Mouse (Mus musculus) left cerebral cortex, adult 8-10 months (tissue): ENCODE results near the gene Gdap2. TPM values are rescaled to one million over a fixed set of nuclear protein-coding genes. Genes with fewer than 3 reads are reported as not detected.

ENCODE experiments used
- DNase-seq, 2 experiments: peaks; one replicate each; pipeline ENCODE4 v3.0.0; 2022; ENCODE audit warnings: low spot score in 2 of 2
- total RNA-seq, 4 experiments: library from RNA; stranded (reverse); gene quantifications; 2 replicates each; pipeline ENCODE4 v1.2.4; 2022

The Gdap2 gene
- total RNA-seq: 10 to 100 TPM; 30.3 to 36.4 (median 33.4) TPM

GRCm38 (mm10) chr3:100162315-100163105, at the start of gene Gdap2, which contains the start of gene Wdr3:
TSS of gene Gdap2 (plus strand) at chr3:100162381.
TSS of gene Wdr3 (minus strand) at chr3:100162407.
- DNase-seq: peak; percentile 88 to 91

DNA sequence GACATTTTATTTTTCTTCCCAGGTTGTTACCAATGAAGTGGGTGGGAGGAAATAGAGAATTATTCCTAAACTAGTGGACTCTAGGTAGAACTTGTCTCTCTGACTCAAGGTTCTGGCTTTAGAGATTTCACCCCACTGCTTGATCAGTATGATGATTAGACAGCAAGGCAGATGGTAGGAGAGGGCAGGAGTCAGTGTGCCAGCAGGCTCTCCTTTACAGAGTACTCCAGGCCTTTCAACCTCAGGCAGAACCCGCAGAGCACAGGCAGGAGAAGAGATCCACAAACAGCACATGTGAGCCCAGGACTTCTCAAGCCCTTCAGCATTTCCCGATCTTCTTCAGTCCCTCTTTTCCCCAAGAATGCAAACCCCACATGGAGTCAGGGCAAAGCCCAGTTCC, 43.5 kb upstream of the Gdap2 start:
- no peak for DNase-seq

DNA sequence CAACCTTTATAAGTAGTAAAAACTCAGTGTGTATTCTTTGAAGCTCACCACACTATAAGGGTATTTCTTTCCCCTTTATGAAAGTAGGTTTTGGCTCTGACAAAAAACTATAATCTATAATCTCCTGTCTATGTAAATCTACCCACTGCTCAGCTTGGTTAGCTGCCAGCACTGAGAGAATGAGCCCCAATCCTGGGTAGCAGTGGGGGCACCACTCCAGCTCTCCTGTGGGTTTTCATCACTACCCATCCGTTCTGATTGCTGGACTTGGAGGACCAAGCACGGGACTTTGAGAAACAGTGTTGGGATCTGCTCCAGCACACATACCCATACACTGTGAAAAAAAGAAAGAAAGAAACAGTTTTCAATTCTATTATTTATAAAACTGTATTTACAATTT, 40.2 kb upstream of the Gdap2 start:
- no peak for DNase-seq

DNA sequence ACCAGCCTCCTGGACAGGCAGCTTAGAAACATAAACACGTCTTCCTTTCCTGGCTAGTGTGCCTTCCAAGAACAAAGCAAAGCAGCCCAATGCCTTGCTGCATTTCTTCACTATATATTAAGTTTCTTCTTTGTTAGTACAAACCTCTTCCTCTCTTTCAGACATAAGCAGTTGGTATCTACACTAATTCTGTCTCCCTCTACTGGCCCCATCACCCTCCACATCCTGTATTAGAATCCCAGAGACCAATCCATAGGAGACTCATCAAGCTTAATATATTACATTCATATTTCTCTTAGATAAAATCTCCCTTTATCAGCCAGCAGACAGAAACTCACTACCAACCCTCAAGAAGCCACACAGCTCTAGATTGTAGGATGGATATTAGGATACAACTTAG, 39.7 kb upstream of the Gdap2 start:
- no peak for DNase-seq

DNA sequence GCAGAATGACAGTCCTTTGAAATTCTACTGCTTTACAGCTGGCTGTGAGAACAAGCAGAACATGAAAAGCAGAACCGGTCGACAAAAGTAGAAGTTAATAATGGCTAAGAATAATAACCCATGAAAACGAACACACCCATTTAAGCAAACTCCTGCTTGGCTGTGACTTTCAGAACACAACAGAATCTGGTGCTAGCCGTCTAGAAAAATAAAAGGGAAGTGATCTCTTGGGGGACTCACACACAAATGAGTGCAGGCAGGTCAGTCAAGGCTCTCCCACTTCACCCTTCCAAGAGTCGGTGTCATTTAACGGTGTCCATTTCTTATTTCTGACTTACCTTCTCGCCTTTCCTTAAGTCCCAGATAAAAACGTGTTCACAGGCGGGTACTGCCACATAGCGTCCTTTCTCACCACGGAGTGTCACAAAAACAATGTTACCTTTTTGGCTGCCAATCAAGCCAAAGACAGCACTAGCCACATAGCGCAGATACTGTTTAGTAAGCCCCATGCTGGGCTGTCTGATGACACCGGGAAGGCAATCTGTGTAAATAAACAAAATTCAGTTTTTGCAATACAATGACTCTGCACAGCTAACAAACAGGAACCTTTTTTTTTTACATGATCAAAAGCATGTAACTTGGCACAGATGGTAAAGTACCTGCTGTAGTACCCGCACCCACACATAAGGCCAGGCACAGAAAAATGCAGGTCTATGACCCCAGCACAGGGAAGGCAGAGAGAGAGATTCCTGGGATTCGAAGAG, 1.3 kb upstream of the Gdap2 start:
- no peak for DNase-seq

- DNase-seq: no peak
Observed at GRCm38 (mm10) chr3:100161665-100162314, 391 bp upstream of the Gdap2 start.

DNA sequence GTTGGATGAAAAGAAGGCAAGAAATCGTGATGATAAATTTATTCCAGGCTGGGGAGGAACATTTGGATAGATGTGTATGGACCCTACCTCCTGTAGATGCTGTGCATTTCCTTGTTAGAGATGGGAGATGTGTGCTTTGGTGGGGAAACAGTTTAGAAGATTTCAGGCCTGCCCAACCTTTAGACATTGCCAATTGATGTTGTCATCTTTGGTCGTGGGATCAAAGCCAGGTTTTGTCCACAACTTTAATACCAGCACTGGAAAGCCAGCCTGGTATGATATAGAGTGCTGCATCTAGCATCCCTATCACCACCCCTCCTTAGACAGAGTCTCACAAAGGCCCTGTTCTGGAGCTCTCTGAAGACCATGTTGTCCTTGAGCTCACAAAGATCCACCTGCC, 1.4 kb downstream of the Gdap2 start:
- no peak for DNase-seq

DNA sequence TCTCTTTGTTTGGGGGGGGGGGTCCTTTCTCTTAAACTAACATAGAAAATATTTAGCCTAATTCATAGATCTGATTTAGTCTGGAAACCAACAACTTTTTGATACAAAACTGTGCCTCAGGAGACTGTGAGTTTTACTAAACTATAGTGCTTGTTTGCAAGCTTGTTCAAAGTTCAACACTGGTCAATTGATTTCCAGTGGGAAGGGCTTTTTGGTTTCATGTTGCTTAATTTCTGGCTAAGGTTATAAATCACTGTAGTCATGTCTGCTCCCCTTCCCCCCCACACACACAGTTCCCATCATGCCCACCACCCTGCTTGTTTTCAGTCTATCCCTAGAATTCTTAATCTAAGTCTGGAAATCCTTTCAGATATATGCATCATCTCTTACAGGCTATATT, 2.8 kb downstream of the Gdap2 start:
- DNase-seq: no peak

- DNase-seq: no peak
Observed at GRCm38 (mm10) chr3:100176031-100176430, 13.8 kb downstream of the Gdap2 start.

DNA sequence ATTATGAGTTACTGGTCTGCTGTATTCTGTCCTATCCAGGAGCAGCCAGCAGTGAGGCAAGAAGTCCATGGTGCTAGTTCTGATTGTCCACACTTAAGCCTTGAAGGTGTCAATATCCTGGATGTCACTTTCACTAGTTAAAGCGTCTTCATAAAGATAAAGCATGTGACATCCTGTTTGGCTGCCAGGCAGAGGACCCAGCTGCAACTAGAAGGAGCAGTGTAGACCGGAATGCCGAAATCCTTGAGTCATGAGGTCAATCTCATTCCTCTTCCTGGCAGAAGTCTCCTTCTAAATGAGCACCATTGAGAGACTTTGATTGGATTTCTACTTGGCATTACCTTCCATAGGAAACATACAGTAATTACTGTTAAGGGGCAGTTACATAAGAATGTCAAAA, 18.3 kb downstream of the Gdap2 start:
- DNase-seq: no peak

GRCm38 (mm10) chr3:100189444-100189843, 27.3 kb downstream of the Gdap2 start:
- DNase-seq: peak; percentile 23 to 28

- DNase-seq: no peak
Observed at GRCm38 (mm10) chr3:100189861-100190260, 27.7 kb downstream of the Gdap2 start.

GRCm38 (mm10) chr3:100194210-100194609, 32.0 kb downstream of the Gdap2 start:
- DNase-seq: no peak

DNA sequence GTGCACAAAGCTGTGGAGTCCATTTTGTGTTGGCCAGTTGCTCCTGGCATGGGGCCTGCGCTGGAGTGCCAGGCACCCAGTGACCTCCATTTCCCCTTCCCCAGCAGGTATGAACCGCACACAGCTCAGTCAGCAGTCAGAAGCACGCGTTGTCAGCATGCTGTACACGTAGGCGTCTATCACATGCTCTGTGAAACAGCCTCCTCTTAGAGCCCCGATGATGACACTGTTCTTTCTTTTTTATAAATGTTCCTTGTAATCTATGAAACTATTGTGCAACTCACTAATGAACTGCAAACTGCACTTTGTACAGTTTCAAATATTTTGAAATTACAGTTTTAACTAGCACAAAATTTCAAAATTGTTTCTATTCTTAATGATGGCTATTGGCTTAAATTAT, 39.4 kb downstream of the Gdap2 start:
- no peak for DNase-seq

- no peak for DNase-seq
Observed at GRCm38 (mm10) chr3:100206973-100207372, 44.8 kb downstream of the Gdap2 start.

- no peak for DNase-seq
Observed at GRCm38 (mm10) chr3:100215469-100215868, 53.3 kb downstream of the Gdap2 start.

- DNase-seq: no peak
Observed at GRCm38 (mm10) chr3:100225326-100225959, 63.3 kb downstream of the Gdap2 start.

- no peak for DNase-seq
Observed at GRCm38 (mm10) chr3:100227509-100227908, 65.3 kb downstream of the Gdap2 start.

DNA sequence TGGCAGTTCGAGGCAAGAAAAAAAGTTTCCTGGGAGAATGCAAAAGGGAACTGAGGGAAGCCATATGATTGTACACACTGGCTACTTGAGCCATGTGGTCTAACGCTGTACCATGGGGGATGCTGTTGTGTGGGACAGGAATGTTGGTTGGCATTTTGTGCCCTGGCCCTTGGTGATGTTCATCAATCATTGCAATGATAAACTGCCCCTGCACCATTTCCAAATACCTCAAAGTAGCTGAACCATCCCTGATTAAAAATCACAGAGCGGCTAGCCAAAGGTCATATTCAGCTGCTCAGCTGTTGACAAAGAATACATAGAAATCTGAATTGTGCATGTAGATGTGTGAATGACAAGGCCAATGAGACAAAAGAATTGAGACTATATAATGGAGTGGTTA, 66.8 kb downstream of the Gdap2 start:
- DNase-seq: no peak

DNA sequence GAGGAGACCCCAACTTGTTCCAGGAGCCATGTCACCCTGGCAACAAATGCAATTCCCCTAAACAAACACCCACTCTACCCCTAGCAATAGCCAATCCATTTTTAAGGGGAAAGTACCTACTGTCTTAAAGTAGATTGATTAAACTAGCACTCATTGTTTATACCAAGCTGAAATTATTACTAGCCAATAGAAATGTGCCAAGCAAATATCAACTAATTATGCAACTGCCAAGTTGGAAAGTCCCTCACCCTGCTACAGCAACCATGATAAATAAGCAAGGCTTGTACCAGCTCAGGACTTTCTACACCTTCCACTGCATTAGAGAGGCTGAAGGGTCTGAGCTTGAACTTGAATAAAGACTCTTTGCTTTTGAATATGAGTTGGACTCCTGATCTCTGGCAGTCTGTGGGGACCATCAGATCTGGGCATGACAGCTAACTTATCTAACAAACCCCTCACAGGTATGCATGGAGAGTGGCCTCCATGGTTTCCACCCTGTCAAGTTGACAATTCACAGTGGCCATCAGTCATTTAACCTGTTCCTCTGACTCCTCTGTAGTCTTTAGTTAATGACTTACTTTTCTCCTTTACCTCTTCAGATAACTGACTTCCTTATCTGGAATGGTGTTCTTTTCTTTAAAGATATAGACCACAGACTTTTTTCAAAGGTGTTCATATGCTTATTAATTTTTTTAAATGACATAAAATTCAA, 74.7 kb downstream of the Gdap2 start:
- DNase-seq: no peak

GRCm38 (mm10) chr3:100242230-100242629, 80.0 kb downstream of the Gdap2 start:
- no peak for DNase-seq
